Mouse (Mus musculus) heart, embryonic 14.5 days (tissue): Measurements from ENCODE around the gene Zfp512. TPM values are rescaled to one million over a fixed set of nuclear protein-coding genes. Genes with fewer than 3 reads are reported as not detected.
"Not testable (repeated sequence)": the region's sequence is repeated elsewhere in the genome, so short reads cannot be mapped to it uniquely, and the experiment has no call there.

ENCODE experiments used
- ATAC-seq: fragments of 200-750 bp; cut with Nextera tagmentation; 2 replicates; pipeline ENCODE4 v1.8.0; 2017; ENCODE audit warnings: low read depth, moderate TSS enrichment; ENCODE audit not compliant: insufficient number of reproducible peaks, insufficient read depth, low FRiP score
- H3K27ac ChIP-seq, 2 experiments: fragments of 200-500 bp in 1 of 2; fragments of 300-500 bp in 1 of 2; sonication (generic) in 1 of 2; replicated peaks in 1 of 2; 2 replicates each; pipeline ENCODE4 v1.5.1; 2012 to 2014; ENCODE audit warnings: low read depth in 2 of 2, low read length in 2 of 2, control low read depth in 1 of 2, mild to moderate bottlenecking in 1 of 2, mixed read lengths in 1 of 2; ENCODE audit not compliant: control insufficient read depth in 1 of 2, insufficient read depth in 1 of 2
- H3K27me3 ChIP-seq: fragments of 300-500 bp; sonication (generic); 2 replicates; pipeline ENCODE4 v1.6.1; 2014; ENCODE audit warnings: mild to moderate bottlenecking, low read length, control low read depth; ENCODE audit not compliant: control insufficient read depth, insufficient read depth
- H3K36me3 ChIP-seq: fragments of 300-500 bp; sonication (generic); 2 replicates; pipeline ENCODE4 v1.6.1; 2014; ENCODE audit warnings: mild to moderate bottlenecking, control low read depth, low read length, mixed read lengths; ENCODE audit not compliant: control insufficient read depth, insufficient read depth
- H3K4me1 ChIP-seq, 2 experiments: fragments of 200-500 bp in 1 of 2; fragments of 300-500 bp in 1 of 2; sonication (generic) in 1 of 2; 2 replicates each; pipeline ENCODE4 v1.6.1; 2012 to 2014; ENCODE audit warnings: low read length in 2 of 2, control low read depth in 1 of 2, mixed read lengths in 1 of 2; ENCODE audit not compliant: control insufficient read depth in 2 of 2, insufficient read depth in 2 of 2
- H3K4me2 ChIP-seq: fragments of 300-500 bp; sonication (generic); 2 replicates; pipeline ENCODE4 v1.6.1; 2014; ENCODE audit warnings: mild to moderate bottlenecking, low read length
- H3K4me3 ChIP-seq, 2 experiments: fragments of 200-500 bp in 1 of 2; fragments of 300-500 bp in 1 of 2; sonication (generic) in 1 of 2; 2 replicates each; pipeline ENCODE4 v1.5.1; 2012 to 2014; ENCODE audit warnings: low read length in 2 of 2, mild to moderate bottlenecking in 2 of 2, control low read depth in 1 of 2, low read depth in 1 of 2, moderate library complexity in 1 of 2; ENCODE audit not compliant: control insufficient read depth in 1 of 2, insufficient read depth in 1 of 2
- H3K9ac ChIP-seq: fragments of 300-500 bp; sonication (generic); 2 replicates; pipeline ENCODE4 v1.6.1; 2014; ENCODE audit warnings: mild to moderate bottlenecking, low read length
- H3K9me3 ChIP-seq: fragments of 300-500 bp; sonication (generic); 2 replicates; pipeline ENCODE4 v1.6.1; 2016; ENCODE audit warnings: low read length, control low read depth; ENCODE audit not compliant: control insufficient read depth
- WGBS: fragments of 180-500 bp; shearing (Covaris S2); extraction: QIAGEN DNeasy Blood & Tissue Kit; methylation state at CpG from one replicate; pipeline ENCODE4 v1.1.7; 2014; 5-methylcytosine and 5-hydroxymethylcytosine counted together
- polyA plus RNA-seq: library from polyadenylated mRNA; unstranded; fragments of >200 nt; fragmentation: Nextera tagmentation; extraction: Ambion mirVana; gene quantifications from 2 replicates; pipeline ENCODE4 v1.2.1, GENCODE M21; 2014

The Zfp512 gene
- 32.7 and 34.4 TPM in 2 replicates for polyA plus RNA-seq

DNA sequence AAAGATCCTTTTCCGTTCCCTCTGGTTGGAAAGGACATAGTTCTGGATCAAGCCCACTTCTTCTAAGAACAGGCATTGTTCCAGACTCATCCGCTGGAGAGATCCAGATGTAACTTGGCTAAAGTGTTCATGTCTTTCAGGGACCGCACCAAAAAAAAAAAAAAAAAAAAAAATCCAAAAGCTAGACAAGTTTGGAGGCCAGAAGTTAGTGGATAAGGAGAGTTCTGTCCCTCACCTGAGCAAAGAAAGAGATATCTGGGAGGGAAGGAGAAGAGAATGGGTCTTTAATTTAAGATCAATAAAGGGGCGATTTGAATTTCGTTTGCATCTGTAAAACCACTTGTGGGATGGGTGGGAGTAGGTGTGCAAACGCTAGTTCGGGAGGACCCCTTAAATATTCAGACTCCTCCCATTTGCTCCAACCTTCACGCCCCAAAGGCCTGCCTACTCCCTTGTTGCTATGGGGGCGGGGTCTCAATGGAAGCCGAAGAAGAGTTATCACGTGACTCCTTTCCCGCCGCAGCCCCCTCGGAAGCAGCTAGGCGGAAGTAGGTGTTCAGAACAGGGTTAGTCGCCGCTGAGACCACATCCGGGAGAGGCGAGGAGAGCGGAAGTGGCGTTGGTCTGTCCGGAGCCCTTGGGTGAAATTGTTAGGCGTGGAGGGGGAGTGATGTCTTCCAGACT, at the start of gene Zfp512:
Zfp512 (plus strand) TSS at position 554 of the 684 bp plus-strand sequence.
- ATAC-seq, result peak; percentile 93

GRCm38 (mm10) chr5:31434727-31435126, 17.5 kb upstream of the Zfp512 start:
- H3K9me3 ChIP-seq, H3K4me1 ChIP-seq, H3K9ac ChIP-seq, H3K4me2 ChIP-seq, H3K27ac ChIP-seq, ATAC-seq, H3K27me3 ChIP-seq, H3K4me3 ChIP-seq, H3K36me3 ChIP-seq: not testable (repeated sequence)
- 91% methylated on average over 9 of the region's 9 CpGs for WGBS

More for the DNA sequence above, at the start of gene Zfp512:
- Histone ChIP-seq H3K4me1 (peaks cover 5 to 12% of the 10 kb centered on the region in 2 experiments), H3K27me3 (no peaks in the 10 kb centered on the region), H3K4me3 (peak within 1 kb of the TSS; percentile 59 to 78), H3K36me3 (no peaks in the 10 kb centered on the region), H3K27ac (peak within 1 kb of the TSS; percentile 37 to 67), H3K9ac (peak within 1 kb of the TSS; percentile 76), H3K4me2 (peak within 1 kb of the TSS; percentile 82), H3K9me3 (no peaks in the 10 kb centered on the region)
- WGBS, result 6% methylated on average over 23 of the region's 23 CpGs

GRCm38 (mm10) chr5:31451336-31451735, 895 bp upstream of the Zfp512 start:
- Histone ChIP-seq H3K9me3 (no peaks in the 10 kb centered on the region), H3K27ac (no peak overlapping the region), H3K4me1 (peaks cover 5 to 12% of the 10 kb centered on the region in 2 experiments), H3K4me2 (peak overlapping the region; percentile 82; the same call in 1 of the 2 replicates), H3K27me3 (no peaks in the 10 kb centered on the region), H3K4me3 (no peak overlapping the region), H3K9ac (no peak overlapping the region), H3K36me3 (no peaks in the 10 kb centered on the region)
- WGBS, result 77% methylated on average over 2 of the region's 2 CpGs
- ATAC-seq, result no peak

DNA sequence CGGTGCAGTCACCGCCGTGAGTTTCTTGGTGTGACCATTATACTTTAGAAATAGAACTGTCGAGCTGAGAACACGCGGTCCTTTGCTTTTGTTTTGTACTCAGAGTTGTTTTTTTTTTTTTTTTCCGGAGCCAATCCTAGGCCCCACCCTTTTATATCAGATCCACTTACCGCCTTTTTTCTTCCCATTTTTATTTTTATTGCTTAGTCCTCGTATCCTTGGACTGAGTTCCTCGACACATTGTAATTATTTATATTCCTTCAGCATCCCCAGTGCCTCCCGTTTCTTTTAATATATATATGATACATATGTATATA, 289 bp downstream of the Zfp512 start:
- Histone ChIP-seq H3K27me3 (no peaks in the 10 kb centered on the region), H3K9me3 (no peaks in the 10 kb centered on the region), H3K4me1 (peaks cover 5 to 12% of the 10 kb centered on the region in 2 experiments), H3K4me2 (peak overlapping the region; percentile 82), H3K36me3 (no peaks in the 10 kb centered on the region), H3K27ac (peak overlapping the region; percentile 37 to 67), H3K9ac (peak overlapping the region; percentile 76), H3K4me3 (peak overlapping the region; percentile 59 to 78)
- WGBS, result under 1% methylated on average over 11 of the region's 11 CpGs
- ATAC-seq, result no peak

- H3K27ac ChIP-seq, result no peak overlapping the region
- H3K36me3 ChIP-seq, result no peaks in the 10 kb centered on the region
- H3K27me3 ChIP-seq, result no peaks in the 10 kb centered on the region
- H3K4me3 ChIP-seq, result peak overlapping the region; percentile 57 to 59
- H3K4me2 ChIP-seq, result peak overlapping the region; percentile 82
- peak overlapping the region; percentile 76 for H3K9ac ChIP-seq
- ATAC-seq, result no peak
- peaks cover 5 to 12% of the 10 kb centered on the region in 2 experiments for H3K4me1 ChIP-seq
- no peaks in the 10 kb centered on the region for H3K9me3 ChIP-seq
- 13% methylated on average over 7 of the region's 7 CpGs for WGBS
These were observed 717 bp downstream of the Zfp512 start for GRCm38 (mm10) chr5:31452886-31453410.

DNA sequence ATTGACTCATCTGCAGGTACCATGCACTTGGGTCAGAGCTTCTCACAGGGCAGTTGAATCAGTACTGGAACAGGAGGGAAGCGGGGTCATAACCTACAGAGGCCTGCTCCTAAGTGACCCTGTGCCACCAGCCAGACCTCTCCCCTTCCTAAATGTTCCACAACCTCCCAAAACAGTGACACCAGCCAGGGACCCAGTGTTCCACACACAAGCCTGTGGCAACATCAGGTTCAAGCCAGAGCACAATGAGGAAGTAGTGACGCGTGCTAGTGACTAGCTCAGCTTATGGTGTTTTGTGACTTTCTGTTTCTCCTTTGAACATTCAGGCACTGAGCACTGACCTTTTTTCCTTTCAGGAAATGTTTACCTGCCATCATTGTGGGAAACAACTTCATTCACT, 15.6 kb downstream of the Zfp512 start:
- Histone ChIP-seq H3K4me3 (no peak overlapping the region), H3K27ac (no peak overlapping the region), H3K4me2 (no peak overlapping the region), H3K9ac (no peak overlapping the region), H3K36me3 (peaks cover 68% of the 10 kb centered on the region), H3K9me3 (no peaks in the 10 kb centered on the region), H3K27me3 (no peaks in the 10 kb centered on the region), H3K4me1 (no peaks in the 10 kb centered on the region)
- ATAC-seq, result no peak
- WGBS, result 89% methylated on average over 3 of the region's 3 CpGs

- WGBS, result 88% methylated on average over 6 of the region's 6 CpGs
- Histone ChIP-seq H3K36me3 (peaks cover 87% of the 10 kb centered on the region), H3K9ac (no peak overlapping the region), H3K4me1 (no peaks in the 10 kb centered on the region), H3K27ac (no peak overlapping the region), H3K27me3 (no peaks in the 10 kb centered on the region), H3K4me2 (no peak overlapping the region), H3K9me3 (no peaks in the 10 kb centered on the region), H3K4me3 (no peak overlapping the region)
- ATAC-seq, result no peak
These were observed 17.5 kb downstream of the Zfp512 start for GRCm38 (mm10) chr5:31469711-31470110.
